Mouse (Mus musculus) neural tube, embryonic 10.5 days (tissue): ENCODE data around the gene Atf7ip.

Experiments used
- DNase-seq: peaks from one replicate; pipeline ENCODE4 v3.0.0-alpha.2; 2017; ENCODE audit warnings: low spot score; ENCODE audit errors: extremely low spot score

Gene Atf7ip

DNA sequence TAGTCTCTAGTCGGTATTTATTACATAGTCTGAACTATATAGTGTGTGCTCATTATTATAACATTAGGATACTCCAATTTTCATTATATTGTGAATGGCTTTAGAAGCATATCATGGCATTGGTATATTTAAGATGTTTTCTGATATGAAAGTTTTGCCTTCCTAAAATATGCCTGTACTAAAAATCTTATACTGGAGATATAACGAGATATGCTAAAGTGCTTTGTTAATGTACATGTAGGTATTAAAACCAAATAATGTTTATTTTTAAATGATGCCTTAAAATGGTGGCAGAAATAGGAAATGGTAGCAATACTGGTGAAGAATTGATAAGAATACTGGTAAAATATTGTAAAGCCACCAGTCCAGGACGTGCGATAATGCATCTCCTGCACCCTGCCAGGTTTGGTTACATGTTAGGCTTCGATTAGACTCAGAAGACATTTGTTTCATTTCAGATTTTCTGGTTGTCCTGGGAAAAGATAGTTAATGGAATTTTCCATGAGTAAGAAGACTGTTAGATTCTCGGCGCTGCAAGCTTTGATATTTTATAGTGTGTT is 45.7 kb downstream of the Atf7ip start:
- no peak for DNase-seq

DNA sequence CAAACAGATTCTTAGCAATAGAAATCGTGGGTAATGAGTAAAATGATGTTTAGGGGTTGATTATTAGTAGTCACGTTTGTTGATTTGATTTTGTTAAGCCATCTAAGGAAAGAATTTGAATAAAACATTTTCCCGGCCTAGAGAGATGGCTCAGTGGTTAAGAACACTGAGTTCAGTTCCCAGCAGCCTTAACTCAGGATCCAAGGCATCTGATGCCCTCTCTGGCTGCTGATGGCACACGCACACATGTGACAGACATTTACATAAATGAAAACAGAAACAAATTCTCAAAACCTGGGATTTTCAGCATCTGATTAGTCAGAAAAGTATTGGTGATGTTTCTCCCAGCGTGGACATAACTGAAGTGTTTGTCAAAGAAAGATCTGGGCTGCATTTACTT is 47.2 kb downstream of the Atf7ip start:
- no peak for DNase-seq

DNA sequence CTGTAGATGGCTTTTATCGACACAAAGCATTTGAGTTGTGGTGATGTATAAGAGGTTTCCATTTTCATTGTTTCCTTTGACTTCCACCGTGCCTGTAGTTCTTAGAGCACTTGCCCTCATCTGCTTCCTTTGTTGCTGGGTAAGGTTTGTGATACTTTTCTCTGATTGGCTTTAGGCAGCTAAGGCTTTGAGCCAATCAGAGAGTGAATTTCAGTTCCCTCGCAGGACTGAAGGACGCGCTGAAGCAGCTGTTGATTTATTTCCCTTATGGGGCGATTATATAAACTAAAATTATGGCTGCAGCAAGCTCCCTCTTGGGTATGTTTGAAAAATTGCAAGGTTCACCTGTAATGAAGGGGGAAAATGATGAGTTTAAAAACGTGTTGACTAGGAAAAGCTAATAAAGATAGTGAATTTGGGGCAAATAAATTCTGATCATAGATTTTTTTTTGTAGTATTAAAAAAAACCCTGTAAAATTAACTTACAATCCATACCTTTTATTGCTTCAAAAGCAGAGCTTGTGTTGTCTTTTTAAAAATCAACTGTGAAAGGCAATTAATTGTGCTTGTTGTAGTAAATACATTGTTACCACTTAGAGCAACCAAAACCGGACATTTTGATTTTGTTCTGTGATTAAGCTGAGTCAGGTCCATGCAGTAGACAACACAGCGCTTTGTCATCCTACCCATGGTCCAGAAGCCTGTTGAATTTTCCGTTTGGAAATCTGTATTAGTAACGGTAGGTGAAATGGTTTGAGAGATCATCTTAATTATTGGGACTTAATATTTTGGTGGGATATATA is 48.0 kb downstream of the Atf7ip start:
- no peak for DNase-seq

- DNase-seq = no peak
These were observed 49.0 kb downstream of the Atf7ip start for GRCm38 (mm10) chr6:136554774-136555522.

- DNase-seq = peak; percentile 65
These were observed 49.6 kb downstream of the Atf7ip start for GRCm38 (mm10) chr6:136555523-136555915.

DNA sequence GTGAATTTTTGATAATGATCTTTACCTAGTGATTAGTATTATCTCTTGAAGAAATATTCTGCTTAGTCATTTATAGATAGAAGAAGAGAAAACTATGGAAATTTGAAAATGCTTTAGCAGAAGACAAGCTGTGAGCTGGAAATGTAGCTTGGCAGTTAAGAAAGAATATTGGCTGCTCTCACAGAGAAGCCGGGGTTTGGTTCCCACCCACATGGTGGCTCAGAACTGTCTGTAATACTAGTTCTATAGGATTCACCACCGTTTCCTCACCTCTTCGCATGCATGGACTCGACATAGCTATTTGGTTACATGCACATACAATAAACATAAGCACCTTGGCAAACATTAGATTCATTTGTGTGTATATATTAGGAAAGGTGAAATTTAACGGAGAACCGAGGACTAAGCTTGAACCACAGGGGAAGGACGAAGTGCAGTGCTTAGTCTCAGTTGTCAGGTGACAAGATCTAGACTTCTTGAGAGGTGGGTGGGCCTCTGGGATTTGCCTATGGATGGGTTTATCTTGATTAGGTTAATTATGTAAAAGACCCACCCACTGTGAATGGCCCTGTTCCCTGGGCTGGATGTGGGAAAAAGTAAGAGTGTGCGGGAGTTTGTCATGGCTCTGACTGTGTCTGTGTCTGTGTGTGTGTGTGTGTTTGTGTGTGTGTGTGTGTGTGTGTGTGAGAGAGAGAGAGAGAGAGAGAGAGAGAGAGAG is 52.5 kb downstream of the Atf7ip start:
- DNase-seq = no peak

DNA sequence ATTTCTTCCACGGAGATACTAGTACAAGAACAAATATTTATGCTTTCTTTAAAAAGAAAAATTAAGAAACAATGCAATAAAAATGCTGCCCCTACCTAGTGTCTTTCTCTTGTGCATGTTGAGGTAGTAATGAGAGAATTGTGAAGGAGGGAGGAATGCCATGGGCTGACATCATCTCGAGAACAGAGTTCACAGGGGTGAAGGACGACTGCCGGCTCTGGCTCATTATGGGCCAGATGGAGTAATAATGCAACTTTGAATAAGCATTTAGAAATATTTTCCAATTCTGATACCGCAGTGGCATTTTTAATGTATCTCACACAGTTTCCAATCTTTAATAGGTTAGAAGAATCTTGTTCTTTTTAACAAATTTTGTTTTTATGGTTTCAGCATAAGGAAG is 60.0 kb downstream of the Atf7ip start:
- DNase-seq = no peak

DNA sequence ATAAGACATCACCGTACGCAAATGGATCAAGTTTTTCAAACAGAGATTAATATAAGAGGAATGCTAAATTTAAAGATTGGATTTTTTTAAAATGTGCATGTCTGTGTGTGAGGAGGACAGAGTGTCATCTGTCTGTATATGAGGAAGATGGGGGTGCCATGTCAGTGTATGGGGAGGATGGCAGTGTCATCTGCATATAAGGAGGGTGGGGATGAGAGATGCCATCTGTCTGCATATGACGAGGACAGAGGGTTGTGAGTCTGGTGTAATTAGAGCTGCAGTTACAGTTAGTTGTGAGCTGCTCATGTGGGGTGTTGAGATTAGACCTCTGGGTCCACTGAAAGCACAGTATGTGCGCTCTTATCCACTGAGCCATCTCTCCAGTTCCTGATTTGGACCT is 84.8 kb downstream of the Atf7ip start:
- DNase-seq = no peak

- no peak for DNase-seq
These were observed 88.6 kb downstream of the Atf7ip start for GRCm38 (mm10) chr6:136594541-136594940.

GRCm38 (mm10) chr6:136602601-136603000 is 96.6 kb downstream of the Atf7ip start:
- DNase-seq = no peak

DNA sequence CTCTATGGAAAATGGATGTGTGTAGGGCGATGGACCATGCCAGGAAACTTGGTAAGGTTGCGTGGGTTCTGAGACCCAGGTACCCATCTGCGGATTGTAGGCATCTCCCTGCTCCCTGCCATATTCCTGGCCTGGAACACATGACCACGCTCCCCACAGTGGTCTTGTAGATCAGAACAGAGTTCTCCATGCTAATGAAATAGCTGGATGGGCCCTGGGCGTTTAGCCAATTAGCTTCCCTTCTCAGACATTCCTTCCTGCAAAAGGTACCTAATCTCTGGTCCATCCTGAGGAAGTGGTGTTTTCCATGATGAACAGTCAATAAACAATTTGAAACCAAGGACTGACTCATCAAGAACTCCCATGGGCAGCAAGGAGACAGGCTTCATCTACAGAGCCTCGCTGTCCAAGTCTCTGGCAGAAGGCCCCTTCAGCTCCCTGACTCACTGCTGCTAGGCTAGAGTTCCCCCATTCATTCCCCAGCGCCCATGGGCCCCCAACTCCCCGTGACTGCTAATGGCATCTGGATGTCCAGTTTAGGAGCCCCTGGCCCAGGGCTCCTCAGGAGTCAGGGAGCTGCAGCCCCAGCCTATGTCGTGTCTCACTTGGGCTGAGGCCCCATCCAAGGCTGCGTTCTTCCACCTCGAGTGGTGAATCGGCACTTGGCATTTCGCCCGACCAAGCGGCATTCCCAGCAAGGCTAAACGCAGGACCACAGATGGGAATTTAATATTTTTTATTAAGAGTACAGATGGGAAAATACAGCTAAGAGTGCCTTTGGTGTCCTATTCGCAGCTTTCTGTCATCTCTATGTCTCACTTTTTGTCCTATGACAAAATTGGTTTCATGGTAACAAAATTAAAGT is 105.6 kb downstream of the Atf7ip start:
- no peak for DNase-seq

DNA sequence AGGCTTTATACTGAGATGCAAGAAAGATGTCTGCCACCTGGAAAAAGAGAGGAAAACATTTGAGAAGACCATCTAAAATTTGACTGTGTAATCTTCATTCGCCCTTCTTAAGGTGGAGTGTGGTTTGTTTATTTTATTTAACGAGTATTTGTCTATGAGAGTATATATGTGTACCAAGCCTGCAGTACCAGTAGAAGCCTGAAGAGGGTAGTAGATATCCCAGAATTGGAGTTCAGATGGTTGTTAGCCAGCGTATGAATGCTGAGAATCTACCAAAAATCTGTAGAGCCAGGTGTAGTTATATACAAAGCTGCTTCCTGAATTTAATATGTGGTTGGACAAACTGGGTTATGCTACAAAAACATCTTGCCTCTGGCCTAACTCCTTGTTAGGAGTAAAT is 106.3 kb downstream of the Atf7ip start:
- DNase-seq = no peak

DNA sequence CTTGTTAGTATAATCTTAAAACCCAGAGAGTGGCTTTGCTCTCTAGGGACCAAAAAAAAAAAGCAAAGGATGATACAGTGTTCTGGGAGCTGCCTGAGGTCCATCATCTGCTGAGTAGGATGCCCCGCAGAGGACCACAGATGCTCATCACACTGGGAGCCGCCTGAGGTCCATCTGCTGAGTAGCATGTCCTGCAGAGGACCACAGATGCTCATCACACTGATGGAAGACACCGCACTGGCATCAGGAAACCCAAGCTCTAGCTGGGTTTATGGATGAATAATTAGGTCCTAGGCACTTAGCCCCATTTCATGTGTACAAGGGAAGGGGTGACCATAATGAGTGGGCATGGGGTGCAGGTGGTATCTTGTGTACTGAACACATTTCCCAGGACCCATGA is 108.2 kb downstream of the Atf7ip start:
- DNase-seq = no peak

DNA sequence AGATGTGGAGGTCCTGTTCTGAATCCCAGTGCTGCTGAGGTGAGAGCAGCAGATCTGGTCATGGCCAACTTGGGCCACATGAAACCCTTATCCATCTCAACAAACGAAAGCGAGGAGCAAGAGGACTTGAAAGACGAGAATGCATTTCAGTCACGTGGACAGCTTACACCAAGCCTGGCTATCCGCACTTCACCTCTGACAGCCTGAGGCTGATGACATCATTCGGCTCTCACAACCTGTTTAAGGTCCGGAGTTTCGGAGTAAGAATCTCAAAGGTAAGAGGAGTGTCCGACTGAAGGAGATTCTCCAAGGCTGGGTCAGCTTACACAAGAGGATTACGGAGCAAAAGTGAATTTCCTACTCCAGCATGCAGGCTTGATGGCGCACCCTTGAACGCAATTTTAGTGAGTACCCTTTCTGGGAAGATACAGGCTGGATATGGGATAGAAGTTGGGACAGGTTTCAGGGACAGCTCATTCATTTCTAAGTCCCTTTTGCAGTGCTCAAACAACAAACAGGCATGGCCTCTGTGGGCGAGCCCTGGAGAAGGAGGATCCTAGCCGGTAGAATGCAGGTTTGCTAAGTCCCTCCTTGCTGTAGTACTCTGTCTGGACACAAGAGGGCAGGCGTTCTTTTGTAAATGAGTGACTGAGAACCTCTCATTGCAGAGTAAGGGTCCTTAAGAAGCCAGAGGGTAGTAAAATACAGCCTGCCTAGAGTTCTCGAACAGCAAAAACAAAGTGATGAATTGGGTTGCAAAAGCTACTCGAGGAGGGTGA is 114.6 kb downstream of the Atf7ip start:
- DNase-seq = peak; percentile 85

- no peak for DNase-seq
These were observed 119.5 kb downstream of the Atf7ip start for GRCm38 (mm10) chr6:136625421-136625820.

- no peak for DNase-seq
These were observed 123.7 kb downstream of the Atf7ip start for GRCm38 (mm10) chr6:136629639-136630038.

DNA sequence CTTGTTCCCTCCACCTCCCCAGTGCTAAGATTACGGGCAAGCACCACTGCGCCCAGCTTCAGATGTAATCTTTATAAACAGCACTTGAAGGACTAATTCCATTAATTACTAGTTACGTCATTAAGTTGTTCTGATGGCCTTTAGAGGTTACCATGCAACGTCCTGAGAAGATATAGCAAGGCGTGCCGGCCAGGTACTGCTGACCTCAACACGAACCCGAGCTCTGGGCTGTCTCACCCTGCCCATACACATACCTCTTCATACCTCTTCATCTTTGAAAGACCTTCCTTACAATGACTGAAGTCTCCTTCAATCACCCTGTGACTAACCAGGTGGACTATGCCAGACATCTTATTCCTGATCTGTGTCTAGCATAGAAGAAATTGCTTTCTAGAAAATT is 125.6 kb downstream of the Atf7ip start:
- no peak for DNase-seq

GRCm38 (mm10) chr6:136631945-136632534 is 126.1 kb downstream of the Atf7ip start:
- DNase-seq = no peak

DNA sequence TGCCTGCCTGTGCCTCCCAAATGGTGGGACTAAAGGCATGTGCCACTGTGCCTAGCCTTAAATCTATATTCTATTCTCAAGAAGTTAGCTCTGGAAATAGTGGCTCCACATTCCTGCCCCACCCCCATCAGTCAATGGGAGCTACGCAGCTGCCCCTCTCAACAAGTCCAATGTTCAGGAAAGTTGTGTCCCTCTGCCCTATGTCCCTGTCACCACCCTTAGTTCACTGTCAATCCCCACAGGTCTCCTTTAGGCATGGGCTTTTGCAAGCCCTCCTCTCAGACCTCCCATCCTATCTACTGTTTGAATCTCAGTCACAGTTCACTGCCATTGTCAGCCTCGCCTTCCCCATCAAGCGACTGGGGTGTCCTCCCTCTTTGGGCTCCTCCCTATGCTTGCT is 127.2 kb downstream of the Atf7ip start:
- no peak for DNase-seq

- no peak for DNase-seq
These were observed 127.8 kb downstream of the Atf7ip start for GRCm38 (mm10) chr6:136633719-136634118.
